ENCODE assay signal across 12 mouse cellular contexts in the genomic region with DNA sequence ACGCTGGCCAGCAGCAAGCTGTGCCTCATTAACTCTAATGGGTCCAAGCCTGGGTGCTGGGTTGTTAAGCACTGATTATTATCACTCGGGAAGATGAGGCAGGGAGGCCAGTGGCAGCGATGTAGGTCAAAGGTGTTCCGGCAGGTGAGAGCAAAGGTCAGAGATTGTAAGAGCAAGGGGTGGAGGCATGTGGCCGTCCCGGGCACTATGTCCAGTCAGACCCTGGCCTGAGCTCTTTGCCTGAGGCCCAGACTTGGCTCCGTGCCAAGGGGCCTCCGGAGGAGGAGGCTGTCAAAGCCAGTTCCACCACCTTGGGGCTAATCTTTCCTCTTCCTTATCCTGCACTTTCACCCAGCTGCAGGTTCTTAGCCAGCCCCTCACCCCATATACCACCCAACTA. TPM values are rescaled to one million over a fixed set of nuclear protein-coding genes. Genes with fewer than 3 reads are reported as not detected.
DNase-seq lines count a peak whose midpoint lies in the region; ATAC-seq and TF ChIP-seq lines count a peak whose summit lies in the region.
"Had no signal": no experiment of that assay in that cellular context is flagged by ENCODE, and none has a peak within 500 bp of the region (broad histone marks: within the 10 kb centered on the region; RNA-seq: fewer than 3 reads in every experiment).

No protein-coding gene starts in this region.

- no peak overlapping the region for H3K27ac ChIP-seq in heart, embryonic 14.5 days (replicated peaks in 1 of 2; ENCODE audit: control insufficient read depth in 1 of 2, insufficient read depth in 1 of 2, low read depth in 2 of 2, low read length in 2 of 2)
- no peak overlapping the region for H3K27ac ChIP-seq in embryonic facial prominence, embryonic 12.5 days
- peak overlapping the region; percentile 30; the same call in 1 of the 2 replicates for H3K27ac ChIP-seq in small intestine, adult 2 months (ENCODE audit: insufficient read depth, low read depth, low read length)
- no peak overlapping the region for H3K27ac ChIP-seq in hindbrain, embryonic 11.5 days (ENCODE audit: low read depth, low read length)
- H3K27ac ChIP-seq: macrophage; neural tube, embryonic 13.5 days had no signal

- H3K36me3 ChIP-seq in heart, embryonic 14.5 days (ENCODE audit: control insufficient read depth, insufficient read depth, low read length) = no peaks in the 10 kb centered on the region
- no peaks in the 10 kb centered on the region for H3K36me3 ChIP-seq in embryonic facial prominence, embryonic 12.5 days
- no peaks in the 10 kb centered on the region for H3K36me3 ChIP-seq in small intestine, adult 2 months (ENCODE audit: control insufficient read depth, insufficient read depth, low read length)
- H3K36me3 ChIP-seq in hindbrain, embryonic 11.5 days (ENCODE audit: control insufficient read depth, insufficient read depth, low read length) = no peaks in the 10 kb centered on the region
- H3K36me3 ChIP-seq: neural tube, embryonic 13.5 days had no signal

- H3K4me2 ChIP-seq in heart, embryonic 14.5 days (ENCODE audit: low read length) = no peak overlapping the region
- H3K4me2 ChIP-seq in embryonic facial prominence, embryonic 12.5 days (replicated peaks) = 0 out of 2 replicates have a peak overlapping the region, but pooled peaks have one; percentile 1
- no peak overlapping the region for H3K4me2 ChIP-seq in hindbrain, embryonic 11.5 days (replicated peaks; ENCODE audit: low read depth, low read length)
- H3K4me2 ChIP-seq: neural tube, embryonic 13.5 days had no signal

- no peak for TF ChIP-seq POLR2A in small intestine, adult 2 months (IDR thresholded peaks at IDR 0.05; ENCODE audit: low read depth, low read length)

- peaks cover 6% of the 10 kb centered on the region; the same call in 1 of the 2 replicates for H3K27me3 ChIP-seq in heart, embryonic 14.5 days (ENCODE audit: control insufficient read depth, insufficient read depth, low read length)
- peaks cover 31% of the 10 kb centered on the region for H3K27me3 ChIP-seq in embryonic facial prominence, embryonic 12.5 days
- H3K27me3 ChIP-seq in small intestine, adult 2 months (ENCODE audit: control insufficient read depth, insufficient read depth, low read length) = no peaks in the 10 kb centered on the region; the same call in 1 of the 2 replicates
- peaks cover 15% of the 10 kb centered on the region; the same call in 1 of the 2 replicates for H3K27me3 ChIP-seq in hindbrain, embryonic 11.5 days (ENCODE audit: control insufficient read depth, insufficient read depth, low read length)

- H3K9ac ChIP-seq in heart, embryonic 14.5 days (ENCODE audit: low read length) = peak overlapping the region; percentile 30; the same call in 1 of the 2 replicates
- no peak overlapping the region for H3K9ac ChIP-seq in embryonic facial prominence, embryonic 12.5 days
- H3K9ac ChIP-seq in hindbrain, embryonic 11.5 days (ENCODE audit: low read depth, low read length) = no peak overlapping the region
- H3K9ac ChIP-seq: neural tube, embryonic 13.5 days had no signal

- H3K4me1 ChIP-seq in heart, embryonic 14.5 days (ENCODE audit: control insufficient read depth in 2 of 2, insufficient read depth in 2 of 2, low read length in 2 of 2) = peaks cover 36 to 38% of the 10 kb centered on the region in 2 experiments
- peaks cover 10% of the 10 kb centered on the region; the same call in 1 of the 2 replicates for H3K4me1 ChIP-seq in embryonic facial prominence, embryonic 12.5 days
- peaks cover 35% of the 10 kb centered on the region for H3K4me1 ChIP-seq in small intestine, adult 2 months (ENCODE audit: control insufficient read depth, insufficient read depth, insufficient read length, low read length)
- H3K4me1 ChIP-seq in hindbrain, embryonic 11.5 days (replicated peaks; ENCODE audit: control insufficient read depth, insufficient read depth, low read length) = no peaks in the 10 kb centered on the region; the same call in 1 of the 2 replicates

- 37% methylated on average over 8 of the region's 8 CpGs for WGBS in heart, embryonic 14.5 days
- 50% methylated on average over 8 of the region's 8 CpGs for WGBS in embryonic facial prominence, embryonic 12.5 days
- WGBS in small intestine, adult 2 months = 27% methylated on average over 8 of the region's 8 CpGs
- 77% methylated on average over 8 of the region's 8 CpGs for WGBS in hindbrain, embryonic 11.5 days

- no peak for TF ChIP-seq CTCF in small intestine, adult 2 months (IDR thresholded peaks at IDR 0.05; ENCODE audit: extremely low read depth, insufficient read length, insufficient replicate concordance, low read depth, low read length)

- no peak for DNase-seq in heart, postnatal 10 days
- DNase-seq in kidney, postnatal 14 days = peak; percentile 72
- no peak for DNase-seq in left cerebral cortex, adult 11 months (ENCODE audit: low spot score)
- DNase-seq in gastrocnemius, postnatal 14 days = no peak
- no peak for DNase-seq in hindbrain, embryonic 11.5 days (ENCODE audit: low spot score)

- no peaks in the 10 kb centered on the region for H3K9me3 ChIP-seq in heart, embryonic 14.5 days (ENCODE audit: control insufficient read depth, low read length)
- no peaks in the 10 kb centered on the region for H3K9me3 ChIP-seq in embryonic facial prominence, embryonic 12.5 days
- no peaks in the 10 kb centered on the region for H3K9me3 ChIP-seq in hindbrain, embryonic 11.5 days (ENCODE audit: control insufficient read depth, low read length)
- H3K9me3 ChIP-seq: neural tube, embryonic 13.5 days had no signal

- intact Hi-C loops in heart, postnatal 10 days (cut with DNase I) = no loop called here
- intact Hi-C loops in gastrocnemius, postnatal 14 days (cut with DNase I; ENCODE audit: low total_unique reads) = no loop called here

- ATAC-seq in heart, embryonic 14.5 days (ENCODE audit: insufficient number of reproducible peaks, insufficient read depth, low FRiP score, low read depth) = no peak
- ATAC-seq in embryonic facial prominence, embryonic 12.5 days (ENCODE audit: insufficient number of reproducible peaks, insufficient read depth, low FRiP score, low TSS enrichment) = no peak
- no peak for ATAC-seq in hindbrain, embryonic 11.5 days (ENCODE audit: low FRiP score)
- ATAC-seq: CD4-positive, CD25-positive, alpha-beta regulatory T cell, adult 4 months had no signal

- H3K4me3 ChIP-seq in heart, embryonic 14.5 days (ENCODE audit: control insufficient read depth in 1 of 2, insufficient read depth in 1 of 2, low read depth in 1 of 2, low read length in 2 of 2) = no peak overlapping the region
- no peak overlapping the region for H3K4me3 ChIP-seq in embryonic facial prominence, embryonic 12.5 days
- peak overlapping the region; percentile 61 for H3K4me3 ChIP-seq in small intestine, adult 2 months (ENCODE audit: low read depth, low read length)
- H3K4me3 ChIP-seq in hindbrain, embryonic 11.5 days (ENCODE audit: low read depth, low read length) = no peak overlapping the region
- H3K4me3 ChIP-seq: neural tube, embryonic 13.5 days had no signal

RNA-seq across cellular contexts. Expression of a gene that starts 1.8 kb away (rescaled TPM):
- 0.19 and 0.55 TPM in 2 replicates for polyA plus RNA-seq in heart, embryonic 14.5 days (2014; fragmentation: Nextera tagmentation; extraction: Ambion mirVana)
- total RNA-seq in heart, postnatal 10 days (2021) = under 1 TPM in 1 of 2 experiments, not detected in 1; 0.53 TPM
- 2.1 and 2.7 TPM in 2 replicates for polyA plus RNA-seq in embryonic facial prominence, embryonic 12.5 days (2016; fragmentation: Nextera tagmentation; extraction: Ambion mirVana)
- 100 and 126 TPM in 2 replicates for polyA plus RNA-seq in small intestine, adult 2 months (2012; rRNA removed)
- not detected for total RNA-seq in gastrocnemius, postnatal 14 days (2021)
- polyA plus RNA-seq in hindbrain, embryonic 11.5 days (2014; fragmentation: Nextera tagmentation; extraction: Ambion mirVana) = 1.2 and 1.3 TPM in 2 replicates
- polyA plus RNA-seq: macrophage had no signal

RNA-seq across cellular contexts. Expression of a gene that starts 28.1 kb away (rescaled TPM):
- polyA plus RNA-seq in heart, embryonic 14.5 days (2014; fragmentation: Nextera tagmentation; extraction: Ambion mirVana) = 12.4 and 14.6 TPM in 2 replicates
- 10 to 100 TPM; 21.3 to 22.8 TPM for total RNA-seq in heart, postnatal 10 days (2021)
- 29.6 and 30.2 TPM in 2 replicates for polyA plus RNA-seq in embryonic facial prominence, embryonic 12.5 days (2016; fragmentation: Nextera tagmentation; extraction: Ambion mirVana)
- 10.4 and 16.6 TPM in 2 replicates for polyA plus RNA-seq in small intestine, adult 2 months (2012; rRNA removed)
- total RNA-seq in gastrocnemius, postnatal 14 days (2021) = 10 to 100 TPM; 15.3 to 16.6 TPM
- 14.7 and 17.6 TPM in 2 replicates for polyA plus RNA-seq in hindbrain, embryonic 11.5 days (2014; fragmentation: Nextera tagmentation; extraction: Ambion mirVana)

RNA-seq across cellular contexts. Expression of a gene that starts 39.4 kb away (rescaled TPM):
- polyA plus RNA-seq in heart, embryonic 14.5 days (2014; fragmentation: Nextera tagmentation; extraction: Ambion mirVana) = 82.8 and 86.8 TPM in 2 replicates
- 100 to 1,000 TPM; 123 to 137 TPM for total RNA-seq in heart, postnatal 10 days (2021)
- polyA plus RNA-seq in embryonic facial prominence, embryonic 12.5 days (2016; fragmentation: Nextera tagmentation; extraction: Ambion mirVana) = 104 and 119 TPM in 2 replicates
- 9.2 and 25.3 TPM in 2 replicates for polyA plus RNA-seq in small intestine, adult 2 months (2012; rRNA removed)
- 10 to 100 TPM; 77.4 to 84.4 TPM for total RNA-seq in gastrocnemius, postnatal 14 days (2021)
- 100 and 107 TPM in 2 replicates for polyA plus RNA-seq in hindbrain, embryonic 11.5 days (2014; fragmentation: Nextera tagmentation; extraction: Ambion mirVana)

RNA-seq across cellular contexts. Expression of a gene that starts 48.2 kb away (rescaled TPM):
- 0.32 TPM in 1 of 2 replicates, not detected in the other for polyA plus RNA-seq in heart, embryonic 14.5 days (2014; fragmentation: Nextera tagmentation; extraction: Ambion mirVana)
- 10 to 100 TPM; 35.0 to 36.4 TPM for total RNA-seq in heart, postnatal 10 days (2021)
- 0.14 TPM in 1 of 2 replicates, not detected in the other for polyA plus RNA-seq in embryonic facial prominence, embryonic 12.5 days (2016; fragmentation: Nextera tagmentation; extraction: Ambion mirVana)
- polyA plus RNA-seq in small intestine, adult 2 months (2012; rRNA removed) = 7.3 and 21.5 TPM in 2 replicates
- 10 to 100 TPM; 11.4 to 14.5 TPM for total RNA-seq in gastrocnemius, postnatal 14 days (2021)
- polyA plus RNA-seq in hindbrain, embryonic 11.5 days (2014; fragmentation: Nextera tagmentation; extraction: Ambion mirVana) = 0.07 TPM in 1 of 2 replicates, not detected in the other
- polyA plus RNA-seq: CD4-positive, CD25-positive, alpha-beta regulatory T cell, adult 4 months; forebrain, embryonic 11.5 days; macrophage; neural tube, embryonic 13.5 days had no signal

Comparison
In these comparisons a context has a peak if more than half of its experiments do, and no peak if none do; other contexts are left out.
1. RNA of a gene that starts 1.8 kb away (polyA plus RNA-seq): 100 to 126 TPM in small intestine, adult 2 months; 2.1 to 2.7 TPM in embryonic facial prominence, embryonic 12.5 days, 1.2 to 1.3 TPM in hindbrain, embryonic 11.5 days and 0.19 to 0.55 TPM in heart, embryonic 14.5 days; every median in the first group is over 10 times any median in the second.